Mouse (Mus musculus) c-Kit-negative CD71-positive TER-119-positive erythroid progenitor cells, embryonic 14.5 days (primary cell): ENCODE measurements around the gene Lman2l.

ENCODE experiments used
- DNase-seq: peaks from one replicate; pipeline ENCODE4 v3.0.0-alpha.2; 2013; ENCODE audit warnings: low read depth, low spot score

Lman2l gene

GRCm38 (mm10) chr1:36458169-36458568 lies 13.1 kb upstream of the Lman2l start:
- no peak for DNase-seq

DNA sequence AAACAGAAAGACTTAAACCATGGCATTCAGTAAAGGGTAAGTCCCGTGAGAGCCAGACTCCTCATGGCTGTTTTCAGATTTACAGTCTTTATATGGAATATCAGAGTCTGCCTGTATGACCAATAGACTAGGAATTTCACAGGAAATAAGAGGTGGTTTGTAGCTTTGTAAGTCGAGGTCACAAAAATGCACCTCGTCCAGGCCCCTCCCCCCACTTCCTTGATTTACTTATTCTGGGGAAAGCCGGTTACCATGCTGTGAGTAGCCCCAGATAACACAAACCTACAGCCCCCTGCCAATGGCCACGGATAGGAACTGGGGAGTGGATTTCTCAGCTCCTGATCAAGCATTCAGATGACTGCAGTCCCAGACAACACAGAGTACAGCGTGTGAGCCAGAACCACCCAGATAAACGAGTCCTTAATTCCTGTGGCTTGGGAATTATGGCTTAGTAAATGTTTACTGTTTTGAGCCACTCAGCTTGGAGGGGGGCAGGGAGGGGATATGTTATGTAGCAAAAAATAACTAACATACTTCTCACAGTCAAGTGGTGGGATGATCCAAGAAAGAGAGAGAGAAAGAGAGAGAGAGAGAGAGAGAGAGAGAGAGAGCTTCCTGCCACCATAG lies 12.4 kb upstream of the Lman2l start:
- DNase-seq = no peak

DNA sequence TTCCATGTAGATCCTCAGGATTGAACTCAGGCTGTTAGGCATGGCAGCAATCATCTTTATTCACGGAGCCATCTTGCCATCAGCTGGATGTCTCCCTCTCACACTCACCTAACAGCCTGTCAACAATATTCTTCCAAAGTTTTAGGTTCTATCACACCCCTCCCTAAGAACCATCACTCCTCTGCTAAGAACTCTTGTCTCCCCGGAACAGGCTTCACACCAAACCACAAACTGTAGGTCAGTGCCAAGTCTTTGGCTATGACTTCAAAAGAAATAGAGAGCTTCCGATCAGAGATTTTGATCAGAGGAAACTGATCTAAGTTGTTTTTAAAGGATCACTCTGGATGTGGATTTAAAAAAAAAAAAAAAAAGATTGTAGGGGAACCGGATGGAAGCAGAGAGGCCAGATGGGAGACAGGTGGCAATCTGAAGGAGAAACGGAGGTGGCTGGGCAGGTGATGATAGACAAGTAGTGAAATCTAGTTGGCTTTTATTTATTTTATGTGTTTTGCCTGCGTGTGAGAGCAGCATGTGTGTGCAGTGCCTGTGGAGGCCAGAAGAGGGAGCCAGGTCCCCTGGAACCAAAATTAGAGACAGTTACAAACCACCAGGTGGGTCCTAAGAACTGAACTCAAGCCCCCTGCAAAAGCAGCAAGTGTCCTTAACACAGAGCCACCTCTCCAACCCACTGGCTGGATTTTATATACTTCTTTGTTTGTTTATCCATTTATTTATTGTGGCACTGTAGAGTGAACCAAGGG lies 9.2 kb upstream of the Lman2l start:
- no peak for DNase-seq

GRCm38 (mm10) chr1:36446841-36447240 lies 1.8 kb upstream of the Lman2l start:
- DNase-seq = no peak

GRCm38 (mm10) chr1:36446106-36446824 lies 1.2 kb upstream of the Lman2l start:
- no peak for DNase-seq

DNA sequence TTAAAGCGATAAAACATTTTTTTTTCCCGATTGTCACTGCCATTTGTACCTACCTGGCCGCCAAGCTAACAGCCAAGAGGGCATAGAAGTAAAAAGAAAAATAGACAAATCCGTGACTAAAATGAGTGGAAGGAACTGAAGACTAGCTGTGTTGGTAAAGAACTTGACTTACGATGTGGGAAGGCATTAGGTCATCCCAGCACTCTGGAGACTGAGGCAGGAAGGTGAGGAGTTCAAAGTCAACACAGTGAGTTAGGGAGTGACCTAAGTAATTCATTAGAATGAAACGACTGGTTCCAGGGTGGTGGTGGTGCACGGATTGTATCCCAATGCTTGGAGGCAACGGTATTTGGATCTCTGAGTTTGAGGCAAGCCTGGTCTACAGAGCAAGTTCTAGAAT lies 437 bp upstream of the Lman2l start:
- DNase-seq = no peak

- DNase-seq = no peak
Observed at GRCm38 (mm10) chr1:36441101-36441500, 4.0 kb downstream of the Lman2l start.

DNA sequence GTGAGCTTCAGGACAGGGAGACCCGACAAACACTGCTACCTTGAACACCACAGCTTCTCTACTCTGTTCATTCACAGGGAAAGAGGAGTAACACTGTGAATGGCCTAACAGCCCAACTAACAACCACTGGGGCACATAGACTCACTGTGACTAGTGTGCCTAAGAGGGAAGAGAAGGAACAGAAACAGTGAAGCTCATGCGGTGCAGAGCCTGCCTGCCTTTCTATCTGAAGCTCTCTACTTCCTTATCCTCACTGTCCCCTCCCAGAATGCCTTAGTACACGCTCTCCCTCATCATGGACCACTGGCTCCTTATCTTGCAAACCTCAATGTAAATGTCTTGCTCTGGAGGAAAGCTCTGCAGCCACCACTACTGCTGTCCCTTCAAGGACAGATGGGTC lies 7.8 kb downstream of the Lman2l start:
- no peak for DNase-seq

GRCm38 (mm10) chr1:36436515-36436914 lies 8.6 kb downstream of the Lman2l start:
- DNase-seq = no peak

- no peak for DNase-seq
Observed at GRCm38 (mm10) chr1:36435071-36435470, 10.0 kb downstream of the Lman2l start.

DNA sequence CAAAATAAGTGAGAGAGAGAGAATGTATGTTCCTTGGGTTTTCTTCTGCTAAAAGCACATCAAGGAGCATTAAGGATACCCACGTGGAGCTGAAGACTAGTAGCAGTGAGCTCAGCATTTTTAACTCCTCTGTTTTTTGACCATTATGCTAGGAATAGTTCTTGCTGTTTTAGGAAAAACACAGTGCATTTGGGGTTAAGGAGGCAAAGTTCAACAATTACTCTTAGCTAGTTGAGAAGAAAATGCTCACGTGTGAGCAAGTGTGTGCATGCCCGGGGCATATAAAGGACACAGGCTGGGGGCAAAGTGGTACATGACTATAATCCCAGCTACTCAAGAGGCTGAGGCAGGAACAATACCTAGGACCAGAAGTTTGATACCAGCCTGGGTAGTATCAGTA lies 11.5 kb downstream of the Lman2l start:
- DNase-seq = no peak

DNA sequence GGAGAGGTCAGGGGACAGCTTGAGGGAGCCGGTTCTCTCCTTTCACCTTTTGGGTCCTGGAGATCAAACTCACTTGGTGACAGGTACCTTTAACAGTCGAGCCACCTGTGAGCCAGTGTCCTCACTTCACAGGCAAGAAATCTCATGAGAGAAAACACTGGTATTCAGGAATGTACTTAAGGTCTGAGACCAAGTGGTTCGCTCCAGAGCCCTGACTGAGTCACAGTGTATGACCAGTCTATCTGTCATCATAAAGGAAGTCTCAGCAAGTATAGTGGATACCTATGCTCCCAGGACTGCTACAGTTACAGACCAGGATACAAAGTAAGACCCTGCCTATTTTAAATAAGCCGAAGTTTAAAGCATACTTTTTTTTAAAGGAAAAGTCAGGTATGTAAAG lies 12.1 kb downstream of the Lman2l start:
- DNase-seq = no peak

DNA sequence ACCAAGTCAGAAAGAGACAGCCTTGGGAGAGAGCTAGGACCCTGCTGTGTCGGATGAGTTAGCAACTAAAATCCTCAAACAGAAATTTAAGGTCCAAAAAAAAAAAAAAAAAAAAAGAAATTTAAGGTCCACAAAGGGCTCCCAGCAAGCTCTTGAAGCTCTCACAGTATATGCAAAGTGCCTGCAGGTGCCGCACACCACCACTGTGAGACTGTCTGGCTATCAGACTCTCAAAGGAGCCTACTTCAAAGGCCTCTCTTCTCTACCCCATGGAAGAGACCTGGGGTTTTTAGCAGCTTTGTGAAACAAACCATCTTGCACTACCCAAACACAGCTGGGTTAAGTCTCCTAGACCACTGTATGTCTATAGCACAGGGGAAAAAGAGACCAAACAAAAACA lies 15.6 kb downstream of the Lman2l start:
- no peak for DNase-seq

GRCm38 (mm10) chr1:36404531-36404930 lies 40.5 kb downstream of the Lman2l start:
- DNase-seq = no peak

GRCm38 (mm10) chr1:36401509-36401908 lies 43.6 kb downstream of the Lman2l start:
- no peak for DNase-seq

DNA sequence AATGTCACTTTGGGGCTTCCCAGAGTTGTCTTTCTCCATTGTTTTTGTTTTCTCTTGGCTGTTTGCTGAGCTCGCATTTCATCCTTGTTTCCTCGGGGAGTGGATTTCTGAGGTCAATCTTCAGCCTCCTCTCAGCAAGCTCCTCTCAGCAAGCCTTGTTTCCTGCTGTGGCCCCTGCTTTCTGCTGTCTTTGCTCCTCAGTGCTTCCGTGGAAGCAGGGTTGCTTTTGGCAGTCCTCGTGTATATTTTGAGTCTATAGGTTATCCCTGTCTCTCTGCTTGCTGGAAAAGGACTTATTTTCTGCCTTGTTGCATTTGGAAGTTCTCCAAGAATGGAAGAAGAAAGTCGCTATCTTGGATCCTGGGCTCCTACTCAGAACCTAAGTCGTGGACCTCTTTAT lies 48.0 kb downstream of the Lman2l start:
- DNase-seq = no peak

GRCm38 (mm10) chr1:36379582-36379981 lies 65.5 kb downstream of the Lman2l start:
- DNase-seq = no peak

DNA sequence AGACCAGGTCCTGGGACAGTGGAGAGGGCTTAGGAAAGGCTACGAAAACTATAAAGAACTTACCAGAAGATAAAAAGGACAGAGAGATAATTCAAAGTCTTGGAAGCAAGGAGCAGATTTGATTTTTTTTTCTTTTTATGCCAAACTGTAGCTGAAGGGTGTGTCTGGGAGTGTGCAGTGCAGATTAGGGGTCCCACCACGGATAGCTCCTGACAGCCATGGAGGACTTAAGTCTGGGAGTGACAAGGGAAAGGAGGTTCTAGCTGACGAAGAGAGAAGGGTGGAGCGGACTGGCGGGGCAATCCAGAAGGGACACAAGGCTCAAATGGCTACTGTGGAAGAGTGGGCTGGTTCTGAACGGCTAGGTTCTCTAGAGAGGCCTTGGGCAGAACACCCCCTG lies 66.2 kb downstream of the Lman2l start:
- DNase-seq = no peak

GRCm38 (mm10) chr1:36371934-36372845 lies 72.9 kb downstream of the Lman2l start, which contains the start of gene Fer1l5:
Gene Fer1l5 (plus strand): TSS chr1:36372291.
- no peak for DNase-seq

DNA sequence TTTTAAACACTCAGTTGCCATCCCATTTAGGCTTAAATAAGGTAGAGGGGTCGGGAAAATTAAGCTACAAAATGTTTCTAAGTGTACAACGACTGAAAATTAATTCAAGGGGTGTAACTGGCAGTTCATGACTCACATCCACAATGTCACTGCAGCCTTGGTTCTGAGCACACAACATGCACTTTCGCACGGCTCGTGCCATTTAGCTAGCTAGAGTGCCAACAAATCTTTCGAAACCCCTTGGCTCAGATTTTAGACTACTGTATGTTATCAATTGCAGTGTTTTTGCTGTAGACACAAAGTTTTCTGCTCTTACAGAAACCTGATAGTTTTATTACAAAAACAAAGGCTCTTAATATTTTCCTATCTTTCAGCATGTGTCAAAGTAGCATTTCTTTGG lies 74.2 kb downstream of the Lman2l start:
- no peak for DNase-seq
